Mouse (Mus musculus) granulocyte monocyte progenitor cell, adult 5-6 weeks (primary cell): ENCODE data around the gene Gfy. TPM values are rescaled to one million over a fixed set of nuclear protein-coding genes. Genes with fewer than 3 reads are reported as not detected.
A peak's percentile ranks its signal among the peaks of the same experiment; 100 is the strongest.

ENCODE experiments used
- ATAC-seq: replicated peaks from 2 replicates; pipeline ENCODE4 v1.8.0; 2016; ENCODE audit warnings: mild to moderate bottlenecking, moderate TSS enrichment, inconsistent platforms; ENCODE audit not compliant: poor library complexity, severe bottlenecking
- total RNA-seq, 2 experiments: library from RNA; stranded (forward) in 1 of 2; stranded (reverse) in 1 of 2; fragments of 200-712, 200-1000 nt in 1 of 2; fragments of >200 nt in 1 of 2; fragmentation: Nextera tagmentation in 1 of 2; gene quantifications; 2 replicates each; pipeline ENCODE4 v1.2.3; 2014 to 2017

The Gfy gene
- total RNA-seq, 2 experiments from 2014 or later: not detected

DNA sequence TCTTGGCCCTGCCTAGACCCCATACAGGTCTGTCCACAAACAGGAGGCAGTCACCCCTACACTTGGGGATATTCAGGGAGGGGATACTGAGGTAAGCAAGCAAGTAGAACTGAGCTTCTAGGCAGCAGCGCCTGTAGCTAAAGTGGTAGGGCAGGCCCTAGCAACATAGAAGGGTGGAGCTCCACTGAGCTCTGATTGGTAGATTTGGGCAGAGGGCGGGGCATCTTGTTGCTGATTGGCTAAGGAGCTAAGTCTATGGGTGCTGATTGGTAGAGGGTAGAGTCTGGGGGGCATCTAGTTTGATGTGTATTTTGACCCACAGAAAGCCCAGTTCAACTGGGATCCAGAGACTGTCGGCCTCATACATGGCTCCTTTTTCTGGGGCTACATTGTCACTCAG, 9.9 kb downstream of the Gfy start:
- ATAC-seq: no peak

DNA sequence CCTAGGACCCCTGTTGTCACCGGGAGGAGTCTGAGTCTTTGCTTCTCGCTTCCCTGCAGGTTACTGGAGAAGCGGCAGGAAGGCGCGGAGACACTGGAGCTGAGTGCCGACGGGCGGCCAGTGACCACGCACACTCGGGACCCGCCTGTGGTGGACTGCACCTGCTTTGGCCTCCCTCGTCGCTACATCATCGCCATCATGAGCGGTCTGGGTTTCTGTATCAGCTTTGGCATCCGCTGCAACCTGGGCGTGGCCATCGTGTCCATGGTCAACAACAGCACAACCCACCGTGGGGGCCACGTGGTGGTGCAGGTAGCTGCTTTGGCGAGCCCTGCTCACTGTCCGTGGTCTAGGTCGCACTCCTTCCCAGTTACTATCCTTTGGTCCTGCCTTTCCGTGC, 10.7 kb downstream of the Gfy start:
- no peak for ATAC-seq

GRCm38 (mm10) chr7:45167761-45168445, 11.5 kb downstream of the Gfy start:
- ATAC-seq: no peak

GRCm38 (mm10) chr7:45166950-45167401, 12.4 kb downstream of the Gfy start:
- ATAC-seq: no peak

DNA sequence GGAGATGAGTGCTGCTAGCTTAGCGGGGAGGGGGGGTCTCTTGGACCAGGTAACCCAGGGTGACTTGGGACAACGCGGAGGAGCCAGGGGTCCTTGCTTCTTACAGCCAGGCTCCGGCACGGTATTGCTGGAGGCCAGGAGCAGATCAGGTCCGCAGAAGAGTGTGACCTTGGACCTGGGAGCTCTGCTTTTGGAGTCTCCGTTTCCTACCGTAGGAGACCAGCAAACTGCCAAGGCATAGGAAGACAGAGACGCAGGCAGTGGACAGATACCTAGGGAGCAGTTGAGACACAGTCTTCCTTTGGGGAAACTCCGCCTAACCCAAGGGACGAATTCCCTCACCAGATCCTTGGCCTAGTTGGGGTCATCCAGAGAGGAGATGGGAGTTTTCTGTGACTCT, 13.7 kb downstream of the Gfy start:
- ATAC-seq: no peak

DNA sequence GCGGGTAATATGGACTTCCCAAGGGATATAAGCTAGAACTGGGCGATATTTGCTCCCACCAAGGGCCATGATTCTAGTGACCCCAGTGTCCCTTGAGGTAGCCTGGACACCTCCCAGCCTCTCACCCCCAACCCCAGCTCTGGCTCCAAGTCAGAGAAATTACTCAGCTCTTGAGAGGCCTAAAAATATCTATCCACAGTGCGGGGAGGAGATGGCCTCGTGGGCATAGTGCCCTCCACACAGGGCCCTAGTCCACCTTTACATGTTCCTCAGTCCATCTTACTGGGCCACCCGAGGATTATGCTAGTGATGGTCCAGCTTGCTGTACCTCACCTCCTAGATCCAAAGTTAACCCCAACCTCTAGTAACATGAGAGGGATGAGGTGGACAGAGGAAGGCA, 14.5 kb downstream of the Gfy start:
- ATAC-seq: no peak

GRCm38 (mm10) chr7:45163735-45164490, 15.5 kb downstream of the Gfy start, which contains the start of gene Slc17a7:
Gene Slc17a7 (plus strand): TSS chr7:45163949.
- ATAC-seq: peak; percentile 58

DNA sequence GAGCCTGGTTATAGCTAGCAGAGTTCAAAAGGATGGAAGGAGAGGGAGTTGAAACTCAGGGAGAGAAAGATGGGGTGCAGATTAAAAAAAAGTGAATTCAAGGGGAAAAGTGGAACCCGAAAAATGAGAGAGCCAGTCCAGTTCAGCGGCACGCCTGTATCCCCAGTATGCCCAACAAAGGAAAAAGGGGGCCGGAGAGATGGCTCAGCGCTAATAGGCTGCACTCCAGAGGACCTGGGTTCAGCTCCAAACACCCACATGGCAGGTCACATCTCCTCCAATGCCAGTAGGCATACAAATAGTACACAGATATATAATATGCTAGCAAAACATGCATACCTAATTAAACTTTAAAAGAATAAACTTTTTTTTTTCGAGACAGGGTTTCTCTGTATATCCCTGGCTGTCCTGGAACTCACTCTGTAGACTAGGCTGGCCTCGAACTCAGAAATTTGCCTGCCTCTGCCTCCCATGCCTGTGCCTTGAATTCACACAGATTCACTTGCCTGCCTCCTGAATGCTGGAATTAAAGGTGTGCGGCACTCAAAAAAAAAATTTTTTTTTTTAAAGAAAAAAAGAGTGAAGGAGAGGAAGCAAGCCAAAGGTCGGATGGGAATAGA, 16.3 kb downstream of the Gfy start:
- ATAC-seq: no peak

DNA sequence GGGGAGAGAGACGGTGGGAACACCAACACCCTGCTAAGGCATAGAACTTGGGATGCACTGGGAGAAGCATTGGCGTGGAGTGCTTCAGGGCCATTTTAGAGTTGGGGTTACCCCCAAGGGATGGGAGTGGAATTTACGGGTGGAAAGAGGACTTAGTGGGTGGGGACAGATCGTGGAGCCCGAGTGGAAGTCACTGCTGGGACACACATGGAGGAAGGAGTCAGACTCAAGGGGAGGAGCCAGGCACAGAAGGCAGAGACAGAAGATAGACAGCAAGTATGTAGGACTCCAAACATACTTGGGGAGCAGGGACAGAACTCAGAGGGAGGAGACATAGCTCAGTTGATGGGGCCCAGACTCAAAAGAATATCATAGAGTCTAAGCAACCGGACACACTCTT, 16.8 kb downstream of the Gfy start:
- ATAC-seq: 0 out of 2 replicates have a peak, but pooled peaks have one; percentile 3

DNA sequence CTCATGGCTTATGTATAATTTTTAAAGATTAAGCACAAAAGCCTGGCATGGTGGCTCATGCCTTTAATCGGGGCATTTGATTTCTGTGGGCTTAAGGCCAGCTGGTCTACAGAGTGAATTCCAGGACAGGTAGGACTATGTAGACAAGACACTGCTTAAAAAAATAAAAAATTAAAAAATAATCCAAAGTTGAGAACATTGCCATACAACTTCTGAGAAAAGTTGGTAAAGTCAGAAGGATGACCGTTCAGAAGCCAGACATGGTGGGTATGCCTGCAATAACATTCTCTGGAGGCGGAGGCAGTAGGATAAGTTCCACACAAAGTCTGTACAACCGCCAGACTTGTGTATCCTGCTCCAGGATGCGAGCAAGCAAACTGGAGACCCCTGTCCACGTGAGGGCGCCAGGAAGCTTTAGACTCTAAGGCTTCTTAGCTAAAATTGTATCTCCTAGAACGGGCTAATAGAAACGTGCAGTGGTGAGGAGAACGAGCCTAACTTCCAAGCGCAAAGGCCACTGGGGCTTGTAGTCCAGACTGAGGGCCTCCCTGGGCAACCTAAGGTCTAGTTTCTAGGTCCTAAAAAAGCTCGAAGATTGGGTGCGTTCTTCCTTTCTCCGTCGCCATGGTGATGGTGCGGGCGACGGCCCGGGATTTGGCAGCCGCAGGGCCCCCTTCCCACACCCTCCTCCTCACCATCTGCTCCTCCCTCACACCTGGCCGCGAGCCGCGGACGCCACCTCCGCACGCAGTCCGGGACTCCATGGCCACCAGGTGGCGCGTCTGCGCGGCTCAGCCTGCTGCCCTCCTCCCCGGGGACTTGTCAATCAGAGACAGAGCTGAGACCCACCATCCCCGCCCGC, 17.5 kb downstream of the Gfy start:
- peak; percentile 78 for ATAC-seq

- no peak for ATAC-seq
Observed at GRCm38 (mm10) chr7:45160866-45161265, 18.5 kb downstream of the Gfy start.

DNA sequence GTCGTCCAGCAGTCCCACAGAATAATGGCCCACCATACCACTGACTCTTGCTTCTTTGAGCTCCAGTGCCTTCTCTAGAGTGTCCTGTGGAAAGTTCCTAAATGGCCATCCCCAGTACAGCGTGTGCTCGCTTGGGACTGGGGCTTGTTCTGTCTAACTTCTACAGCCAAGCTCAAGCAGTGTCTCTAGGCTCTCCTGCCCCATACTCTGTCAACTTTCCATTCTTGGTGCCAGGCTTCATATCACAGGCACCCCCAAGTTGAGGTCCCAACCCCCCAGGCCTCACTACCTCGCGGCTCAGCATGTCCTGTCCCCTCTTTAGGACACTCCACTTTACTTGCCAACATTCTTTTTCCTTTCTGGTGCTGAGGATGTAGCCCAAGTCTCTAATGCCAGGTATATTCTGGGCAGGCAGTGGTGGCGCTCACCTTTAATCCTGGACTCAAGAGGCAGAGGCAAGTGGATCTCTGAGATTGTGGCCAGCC, 19.0 kb downstream of the Gfy start:
- no peak for ATAC-seq

GRCm38 (mm10) chr7:45158991-45159390, 20.4 kb downstream of the Gfy start:
- no peak for ATAC-seq

GRCm38 (mm10) chr7:45157459-45157858, 21.9 kb downstream of the Gfy start:
- ATAC-seq: no peak

DNA sequence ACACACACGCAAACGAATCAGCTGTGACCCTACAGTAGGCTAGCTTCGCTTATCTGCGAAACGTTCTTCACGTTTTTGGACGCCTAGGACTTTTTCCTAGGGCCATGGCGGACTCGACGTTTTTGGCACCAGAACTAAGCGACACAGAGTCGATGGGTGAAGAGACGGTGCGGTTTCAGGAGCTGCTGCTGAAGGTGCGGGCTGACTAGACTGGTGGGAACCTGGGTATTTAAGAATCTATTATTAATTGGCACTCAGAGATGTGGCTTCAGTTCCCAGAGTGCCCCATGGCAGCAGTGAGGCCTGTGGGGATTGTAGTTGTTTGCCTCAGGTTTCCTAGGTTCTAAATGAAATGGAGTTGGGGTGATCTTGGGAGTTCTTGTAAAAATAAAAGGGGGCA, 23.2 kb downstream of the Gfy start:
- ATAC-seq: no peak

- ATAC-seq: no peak
Observed at GRCm38 (mm10) chr7:45155590-45155989, 23.8 kb downstream of the Gfy start.

GRCm38 (mm10) chr7:45154993-45155514, 24.3 kb downstream of the Gfy start:
- ATAC-seq: 0 out of 2 replicates have a peak, but pooled peaks have one; percentile 31

GRCm38 (mm10) chr7:45154096-45154992, 25.0 kb downstream of the Gfy start, which contains the start of the genes Pih1d1 and Aldh16a1:
Gene Pih1d1 (plus strand): TSS chr7:45154303.
Gene Aldh16a1 (minus strand): TSS chr7:45154584.
- ATAC-seq: peak; percentile 90

DNA sequence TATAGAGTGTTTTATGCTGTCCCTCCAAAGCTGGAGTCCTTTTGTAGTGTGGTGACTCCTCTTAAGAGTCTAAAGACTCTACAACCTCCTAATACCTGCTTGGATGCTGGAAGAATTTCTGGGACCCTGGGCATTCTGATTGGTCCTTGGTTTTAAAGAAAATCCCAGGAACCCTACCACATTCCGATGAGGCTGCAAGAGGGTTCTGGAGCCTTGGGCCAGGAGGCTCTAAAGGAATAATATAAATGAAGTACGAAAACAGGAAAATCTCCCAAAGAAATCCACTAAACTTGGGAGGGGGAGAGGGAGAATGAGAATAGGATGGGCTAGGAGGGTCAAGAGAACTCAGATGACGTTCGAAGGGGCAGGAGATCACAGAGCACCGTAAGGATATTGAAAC, 25.8 kb downstream of the Gfy start:
- no peak for ATAC-seq
